Mouse (Mus musculus) CH12F3 (cell line): ENCODE data around the gene Tex13c3.
"Not testable (repeated sequence)": the region's sequence is repeated elsewhere in the genome, so short reads cannot be mapped to it uniquely, and the experiment has no call there.

Source experiments
- in situ Hi-C: fragments of 300-500 bp; cut with MboI; formaldehyde crosslinking; loops from 2 replicates; pipeline ENCODE4 v1.14.3; 2020; ENCODE audit warnings: low sequenced_read_pairs

Tex13c3 gene

DNA sequence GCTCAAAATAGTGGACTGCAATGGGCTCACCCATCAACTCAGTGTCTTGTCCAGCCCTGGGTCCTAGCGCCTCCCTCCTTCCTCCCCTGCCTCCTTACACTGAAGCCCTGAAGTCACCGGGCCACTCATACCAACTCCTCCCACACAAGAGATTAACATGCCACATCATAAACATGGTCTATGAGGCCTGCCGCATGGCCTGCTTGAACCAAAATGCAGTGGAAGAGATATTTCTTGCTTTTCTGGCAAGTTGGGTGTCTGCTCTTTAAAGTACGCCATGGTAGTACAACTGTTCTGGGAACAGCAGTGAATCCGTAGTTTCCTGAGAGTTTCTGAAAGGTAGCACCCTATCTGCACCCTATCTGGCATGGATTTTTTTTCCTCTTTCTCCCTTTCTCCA is at the start of gene Tex13c3:
TSS of gene Tex13c3 (minus strand) at position 101 of the 400 bp plus-strand sequence.
- in situ Hi-C loops: not testable (repeated sequence)

GRCm38 (mm10) chrX:19489731-19490130 is 8.6 kb upstream of the Tex13c3 start:
- in situ Hi-C loops: no loop called here
